Mouse (Mus musculus): Measurements from ENCODE around the gene Rps6ka2. TPM values are rescaled to one million over a fixed set of nuclear protein-coding genes. Genes with fewer than 3 reads are reported as not detected.
"Not testable (repeated sequence)": the region's sequence is repeated elsewhere in the genome, so short reads cannot be mapped to it uniquely, and the experiment has no call there.

Gene Rps6ka2
- polyA plus RNA-seq, 1 experiment from 2014 or later = 1.8 TPM

GRCm38 (mm10) chr17:7178196-7178595 lies 8.3 kb downstream of the Rps6ka2 start:
- H3K4me2 ChIP-seq (replicated peaks; ENCODE audit: low read depth) = no peak overlapping the region
- no peak overlapping the region for H3K4me3 ChIP-seq (ENCODE audit: low read depth, low read length)
- H3K36me3 ChIP-seq (ENCODE audit: control insufficient read depth, insufficient read depth) = no peaks in the 10 kb centered on the region
- no peak for ATAC-seq
- TF ChIP-seq CTCF (IDR thresholded peaks at IDR 0.05; ENCODE audit: low read depth) = no peak
- H3K27me3 ChIP-seq (replicated peaks; ENCODE audit: control insufficient read depth, insufficient read depth, low read length) = no peaks in the 10 kb centered on the region
- H3K9ac ChIP-seq (ENCODE audit: low read depth, low read length) = no peak overlapping the region
- H3K4me1 ChIP-seq (replicated peaks; ENCODE audit: control insufficient read depth, insufficient read depth, low read length) = no peaks in the 10 kb centered on the region
- WGBS = 93% methylated on average over 6 of the region's 6 CpGs
- no peak overlapping the region for H3K27ac ChIP-seq (ENCODE audit: low read depth, low read length)
- H3K9me3 ChIP-seq (ENCODE audit: control insufficient read depth) = no peaks in the 10 kb centered on the region

GRCm38 (mm10) chr17:7182187-7182586 lies 12.3 kb downstream of the Rps6ka2 start:
- no peak overlapping the region for H3K9ac ChIP-seq (ENCODE audit: low read depth, low read length)
- no peaks in the 10 kb centered on the region for H3K9me3 ChIP-seq (ENCODE audit: control insufficient read depth)
- H3K27ac ChIP-seq (ENCODE audit: low read depth, low read length) = no peak overlapping the region
- H3K4me3 ChIP-seq (ENCODE audit: low read depth, low read length) = no peak overlapping the region
- no peak for ATAC-seq
- no peaks in the 10 kb centered on the region for H3K4me1 ChIP-seq (replicated peaks; ENCODE audit: control insufficient read depth, insufficient read depth, low read length)
- no peak for TF ChIP-seq CTCF (IDR thresholded peaks at IDR 0.05; ENCODE audit: low read depth)
- no peaks in the 10 kb centered on the region for H3K27me3 ChIP-seq (replicated peaks; ENCODE audit: control insufficient read depth, insufficient read depth, low read length)
- no peaks in the 10 kb centered on the region for H3K36me3 ChIP-seq (ENCODE audit: control insufficient read depth, insufficient read depth)
- H3K4me2 ChIP-seq (replicated peaks; ENCODE audit: low read depth) = no peak overlapping the region
- 45% methylated on average over 9 of the region's 9 CpGs for whole genome bisulfite sequencing

DNA sequence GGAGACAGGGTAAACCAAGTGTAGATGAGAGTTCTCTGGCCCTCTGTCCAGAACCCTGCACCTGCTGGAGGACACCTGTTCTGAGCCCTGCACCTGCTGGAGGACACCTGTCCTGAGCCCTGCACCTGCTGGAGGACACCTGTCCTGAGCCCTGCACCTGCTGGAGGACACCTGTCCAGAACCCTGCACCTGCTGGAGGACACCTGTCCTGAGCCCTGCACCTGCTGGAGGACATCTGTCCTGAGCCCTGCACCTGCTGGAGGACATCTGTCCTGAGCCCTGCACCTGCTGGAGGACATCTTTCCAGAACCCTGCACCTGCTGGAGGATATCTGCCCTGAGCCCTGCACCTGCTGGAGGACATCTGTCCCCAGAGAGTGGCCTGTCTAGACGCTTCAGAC lies 17.1 kb downstream of the Rps6ka2 start:
- H3K27me3 ChIP-seq (replicated peaks; ENCODE audit: control insufficient read depth, insufficient read depth, low read length); H3K4me3 ChIP-seq (ENCODE audit: low read depth, low read length); H3K9ac ChIP-seq (ENCODE audit: low read depth, low read length); H3K36me3 ChIP-seq (ENCODE audit: control insufficient read depth, insufficient read depth); H3K27ac ChIP-seq (ENCODE audit: low read depth, low read length); H3K4me2 ChIP-seq (replicated peaks; ENCODE audit: low read depth); H3K4me1 ChIP-seq (replicated peaks; ENCODE audit: control insufficient read depth, insufficient read depth, low read length); H3K9me3 ChIP-seq (ENCODE audit: control insufficient read depth); ATAC-seq: not testable (repeated sequence)
- 87% methylated on average over 1 of the region's 1 CpGs for WGBS

DNA sequence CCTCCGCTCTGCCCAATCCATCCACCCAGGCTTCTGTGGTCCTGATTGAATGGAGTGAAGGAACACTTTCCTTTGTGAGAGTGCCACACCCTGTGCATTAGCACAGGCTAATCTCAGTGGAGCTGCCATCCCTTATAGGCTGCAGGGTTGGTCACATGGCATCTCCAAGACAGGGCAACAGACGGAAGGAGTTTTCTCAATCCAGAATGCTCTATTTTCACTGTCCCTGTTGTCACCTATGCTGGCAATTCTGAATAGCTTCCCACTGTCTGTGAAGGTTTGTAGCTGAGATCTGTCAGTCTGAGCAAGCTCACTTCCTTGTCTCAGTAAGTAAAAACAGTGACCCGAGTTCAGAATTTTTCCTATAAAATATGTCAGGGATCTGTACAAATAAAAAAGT lies 19.5 kb downstream of the Rps6ka2 start:
- Histone ChIP-seq H3K27ac (ENCODE audit: low read depth, low read length) (no peak overlapping the region), H3K9me3 (ENCODE audit: control insufficient read depth) (no peaks in the 10 kb centered on the region), H3K27me3 (replicated peaks; ENCODE audit: control insufficient read depth, insufficient read depth, low read length) (no peaks in the 10 kb centered on the region), H3K4me3 (ENCODE audit: low read depth, low read length) (no peak overlapping the region), H3K36me3 (ENCODE audit: control insufficient read depth, insufficient read depth) (no peaks in the 10 kb centered on the region), H3K4me2 (replicated peaks; ENCODE audit: low read depth) (no peak overlapping the region), H3K4me1 (replicated peaks; ENCODE audit: control insufficient read depth, insufficient read depth, low read length) (no peaks in the 10 kb centered on the region), H3K9ac (ENCODE audit: low read depth, low read length) (no peak overlapping the region)
- TF ChIP-seq CTCF (IDR thresholded peaks at IDR 0.05; ENCODE audit: low read depth) = no peak
- no peak for ATAC-seq
- 86% methylated on average over 3 of the region's 3 CpGs for WGBS

DNA sequence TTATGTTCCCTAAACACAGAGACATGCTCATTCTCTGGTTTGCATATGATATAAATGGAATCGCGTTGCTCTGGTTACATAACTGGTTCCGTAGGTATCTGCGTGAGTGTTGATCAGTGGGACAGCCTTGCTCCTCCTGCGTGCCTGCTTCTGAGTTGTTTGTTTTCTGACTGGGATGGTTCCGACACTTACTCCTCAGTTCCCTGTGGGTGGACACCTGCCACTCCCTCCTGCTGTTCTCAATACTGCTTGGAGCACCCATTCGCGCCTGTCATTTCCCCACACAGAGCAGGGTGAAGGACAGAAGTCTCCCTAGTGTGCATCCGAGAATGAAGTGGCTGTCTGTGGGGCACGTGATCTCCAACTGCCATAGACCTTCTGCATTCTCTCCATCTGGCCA lies 20.1 kb downstream of the Rps6ka2 start:
- Histone ChIP-seq H3K9ac (ENCODE audit: low read depth, low read length) (no peak overlapping the region), H3K4me1 (replicated peaks; ENCODE audit: control insufficient read depth, insufficient read depth, low read length) (no peaks in the 10 kb centered on the region), H3K9me3 (ENCODE audit: control insufficient read depth) (no peaks in the 10 kb centered on the region), H3K36me3 (ENCODE audit: control insufficient read depth, insufficient read depth) (no peaks in the 10 kb centered on the region), H3K27ac (ENCODE audit: low read depth, low read length) (no peak overlapping the region), H3K4me3 (ENCODE audit: low read depth, low read length) (no peak overlapping the region), H3K4me2 (replicated peaks; ENCODE audit: low read depth) (no peak overlapping the region), H3K27me3 (replicated peaks; ENCODE audit: control insufficient read depth, insufficient read depth, low read length) (no peaks in the 10 kb centered on the region)
- TF ChIP-seq CTCF (IDR thresholded peaks at IDR 0.05; ENCODE audit: low read depth) = no peak
- ATAC-seq = no peak
- 72% methylated on average over 10 of the region's 10 CpGs for WGBS

DNA sequence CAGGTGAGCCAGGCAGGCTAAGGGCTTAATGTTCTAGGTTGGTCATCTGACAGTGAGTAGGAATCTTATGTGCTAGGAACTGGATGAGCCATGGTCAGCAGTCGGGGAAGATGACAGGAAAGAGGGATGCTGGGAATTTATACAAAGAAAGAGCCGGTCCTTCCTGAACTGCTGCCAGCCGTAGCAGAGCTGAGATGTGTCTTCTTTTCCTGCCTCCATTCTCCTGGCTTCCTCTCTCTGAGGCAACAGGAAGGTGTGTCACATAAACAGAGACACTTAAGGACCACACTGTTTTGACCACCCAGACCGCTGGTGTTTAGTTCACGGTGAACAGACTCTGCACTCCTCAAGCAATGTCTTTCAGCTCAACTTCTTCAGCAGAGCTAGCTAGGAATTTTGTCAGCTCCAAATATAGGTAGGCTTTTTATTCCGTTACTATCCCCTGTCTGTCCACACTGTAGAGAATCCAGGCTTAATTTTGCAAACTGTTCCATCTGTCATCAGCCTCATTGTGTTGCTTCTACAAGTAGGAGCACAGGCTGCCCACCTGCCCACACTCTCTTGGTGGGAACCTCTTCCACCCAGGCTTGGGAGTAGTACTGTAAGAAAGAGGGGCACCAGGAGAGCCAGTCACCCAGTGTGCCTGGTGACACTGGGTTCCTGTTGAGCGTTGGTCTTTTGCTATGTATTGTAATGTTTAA lies 24.4 kb downstream of the Rps6ka2 start:
- Histone ChIP-seq H3K9me3 (ENCODE audit: control insufficient read depth) (no peaks in the 10 kb centered on the region), H3K4me2 (replicated peaks; ENCODE audit: low read depth) (no peak overlapping the region), H3K4me1 (replicated peaks; ENCODE audit: control insufficient read depth, insufficient read depth, low read length) (no peaks in the 10 kb centered on the region), H3K4me3 (ENCODE audit: low read depth, low read length) (no peak overlapping the region), H3K27me3 (replicated peaks; ENCODE audit: control insufficient read depth, insufficient read depth, low read length) (no peaks in the 10 kb centered on the region), H3K9ac (ENCODE audit: low read depth, low read length) (no peak overlapping the region), H3K27ac (ENCODE audit: low read depth, low read length) (no peak overlapping the region), H3K36me3 (ENCODE audit: control insufficient read depth, insufficient read depth) (no peaks in the 10 kb centered on the region)
- 66% methylated on average over 7 of the region's 7 CpGs for WGBS
- no peak for ATAC-seq
- TF ChIP-seq CTCF (IDR thresholded peaks at IDR 0.05; ENCODE audit: low read depth) = no peak
